Mouse (Mus musculus): Measurements from ENCODE around the gene Sar1a.

The Sar1a gene

DNA sequence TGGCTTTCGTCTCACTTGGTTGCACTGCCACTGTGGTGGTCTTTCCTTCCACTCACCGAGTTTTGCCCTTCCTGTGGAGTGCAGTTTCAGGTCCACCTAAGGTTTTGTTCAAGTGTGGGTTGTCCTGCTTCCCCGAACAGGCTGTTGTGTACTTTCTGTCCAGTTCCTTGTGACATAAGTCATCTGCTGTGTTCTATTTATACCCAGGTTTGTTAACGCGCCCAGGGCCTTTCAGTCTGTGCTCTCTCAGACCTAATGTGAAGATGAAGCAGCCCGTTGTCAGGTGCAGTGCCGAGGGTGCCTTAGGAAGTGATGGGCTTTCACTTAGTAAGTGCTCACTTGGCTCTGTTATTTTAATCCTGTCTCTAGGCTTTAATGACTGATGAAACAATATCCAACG lies 9.3 kb downstream of the Sar1a start:
- no peak for DNase-seq

DNA sequence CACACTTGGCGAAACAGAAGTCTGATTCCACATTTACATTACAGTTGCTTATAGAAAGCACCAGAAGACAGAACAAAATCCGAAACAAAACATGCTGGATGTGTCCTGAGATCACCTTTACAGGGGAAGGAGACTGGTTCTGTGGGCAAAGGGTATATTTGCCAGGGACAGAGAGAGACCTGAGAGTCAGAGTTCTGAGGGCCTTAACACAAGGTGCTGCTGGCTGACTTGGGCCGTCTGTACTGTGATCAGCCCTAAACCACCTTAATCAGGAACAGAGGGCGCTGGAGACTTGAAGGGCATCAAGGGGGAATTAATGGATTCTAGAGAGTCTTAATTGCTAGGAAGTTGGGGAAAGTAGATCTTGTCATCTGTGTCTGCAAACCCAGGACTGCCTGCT lies 13.5 kb downstream of the Sar1a start:
- no peak for DNase-seq

DNA sequence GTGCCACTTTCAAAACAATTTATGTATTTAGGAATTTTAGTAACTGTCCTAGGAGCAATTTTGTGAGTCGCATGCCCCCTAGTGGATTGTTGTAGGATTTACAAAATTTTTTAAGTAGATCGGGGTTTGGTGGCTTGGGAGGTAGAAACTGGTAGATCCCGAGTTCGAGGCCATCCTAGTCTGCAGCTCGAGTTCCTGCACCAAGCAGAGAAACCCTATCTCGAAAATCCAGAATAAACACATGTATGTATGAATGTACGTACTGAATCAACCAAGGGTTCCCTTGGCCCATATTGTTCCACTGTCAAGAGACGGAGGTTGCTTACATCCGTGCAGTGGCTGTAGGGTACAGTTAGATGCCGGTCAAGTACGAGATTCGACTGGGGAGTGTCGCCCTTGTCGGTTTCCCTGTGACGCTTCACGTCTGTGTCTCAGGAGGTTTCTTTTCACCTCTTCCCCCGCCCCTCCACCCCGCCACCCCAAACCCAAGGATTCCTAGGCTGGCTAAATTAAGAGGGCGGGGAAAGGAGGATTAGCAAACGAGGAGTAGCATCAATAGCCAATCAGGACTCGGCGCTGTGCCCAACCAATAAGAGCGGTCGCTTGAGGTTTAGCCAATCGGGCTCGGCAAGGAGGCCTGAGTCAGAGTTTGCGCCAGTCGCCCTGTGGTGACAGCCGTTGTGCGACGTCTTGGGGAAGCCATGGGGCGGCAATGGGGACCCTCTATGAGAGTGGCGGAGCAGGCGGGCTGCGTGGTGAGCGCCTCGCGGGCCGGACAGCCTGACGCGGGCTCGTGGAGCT lies 15.0 kb downstream of the Sar1a start, which contains the start of gene Tysnd1:
Gene Tysnd1, plus strand, starts transcription at position 645 of the 801 bp plus-strand sequence.
- peak; percentile 94 for DNase-seq

DNA sequence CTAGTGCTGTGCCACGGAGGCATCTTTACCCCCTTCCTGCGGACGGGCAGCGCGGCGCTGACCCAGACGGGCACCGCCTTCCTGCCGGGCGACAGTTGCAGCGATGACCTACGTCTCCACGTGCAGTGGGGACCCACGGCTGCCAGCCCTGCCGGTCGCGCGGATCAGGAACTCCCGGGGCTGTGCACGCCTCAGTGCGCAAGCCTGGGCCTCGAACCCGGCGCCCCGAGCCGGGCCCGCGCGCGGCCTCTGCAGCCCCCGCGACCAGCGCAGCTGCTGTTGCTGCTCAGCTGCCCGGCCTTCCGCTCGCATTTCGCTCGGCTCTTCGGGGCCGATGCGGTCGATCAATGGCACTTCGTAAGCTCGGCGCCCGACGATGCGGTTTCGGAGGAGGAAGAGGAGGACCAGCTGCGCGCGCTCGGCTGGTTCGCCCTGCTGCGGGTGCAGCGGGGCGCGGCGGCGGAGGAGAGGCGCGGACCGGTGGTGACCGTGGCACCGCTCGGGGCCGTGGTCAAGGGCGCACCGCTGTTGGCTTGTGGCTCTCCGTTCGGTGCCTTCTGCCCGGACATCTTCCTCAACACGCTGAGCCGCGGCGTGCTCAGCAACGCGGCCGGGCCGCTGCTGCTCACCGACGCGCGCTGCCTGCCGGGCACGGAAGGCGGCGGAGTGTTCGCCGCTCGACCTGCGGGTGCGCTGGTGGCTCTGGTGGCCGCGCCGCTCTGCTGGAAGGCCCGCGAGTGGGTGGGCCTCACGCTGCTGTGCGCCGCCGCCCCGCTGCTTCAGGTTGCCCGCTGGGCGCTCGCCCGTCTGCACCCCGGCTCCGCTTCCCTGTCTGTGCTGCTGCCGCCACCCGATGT lies 15.8 kb downstream of the Sar1a start:
- DNase-seq = no peak

DNA sequence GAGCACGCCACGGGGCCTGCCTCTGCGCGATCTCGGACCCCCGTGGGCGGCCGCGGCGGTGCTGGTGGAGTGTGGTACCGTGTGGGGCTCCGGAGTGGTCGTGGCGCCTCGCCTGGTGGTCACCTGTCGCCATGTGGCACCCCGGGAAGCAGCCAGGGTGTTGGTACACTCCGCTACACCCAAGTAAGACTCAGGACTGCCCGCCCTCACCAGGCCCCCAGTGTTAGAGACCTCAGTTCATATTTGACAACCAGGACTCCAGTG lies 16.4 kb downstream of the Sar1a start:
- DNase-seq = no peak

DNA sequence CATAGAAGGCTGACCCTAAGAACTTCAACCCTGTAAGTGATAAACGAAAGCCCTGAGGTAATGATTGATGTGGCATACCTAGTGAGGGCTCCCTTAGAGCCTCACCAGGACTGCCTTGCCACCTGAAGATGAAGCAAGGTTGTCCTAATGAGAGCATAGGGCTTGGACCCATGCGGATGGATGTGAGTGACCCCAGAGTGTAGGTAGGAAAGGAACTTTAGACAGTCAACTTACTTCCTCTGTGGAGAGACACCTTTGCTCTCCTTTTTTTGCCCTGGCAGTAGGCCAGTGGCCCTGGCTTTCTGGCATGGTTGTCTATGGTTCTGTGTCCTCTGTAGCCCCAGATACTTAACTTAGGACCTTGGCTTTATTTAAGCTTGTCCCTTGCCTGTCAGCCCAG lies 16.9 kb downstream of the Sar1a start:
- DNase-seq = no peak

DNA sequence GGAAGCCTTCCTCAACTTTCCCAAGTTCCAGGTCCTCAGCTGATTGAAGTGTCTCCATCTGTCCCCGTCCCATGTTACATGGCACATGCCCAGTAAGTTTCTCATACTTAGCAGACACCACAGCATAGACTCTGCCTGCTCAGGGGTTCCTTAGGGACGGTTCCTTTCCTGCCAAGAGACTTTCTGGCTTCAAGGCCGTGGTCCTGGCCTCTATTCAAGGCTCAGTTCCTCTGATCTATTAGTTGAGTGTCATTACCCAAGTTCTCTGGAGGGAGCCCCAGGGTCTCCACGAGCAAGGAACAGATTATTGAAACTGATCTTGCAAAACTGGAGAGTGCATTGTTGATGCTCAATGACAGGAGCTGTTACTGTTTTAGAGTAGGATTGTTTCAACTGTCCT lies 24.6 kb downstream of the Sar1a start:
- no peak for DNase-seq

DNA sequence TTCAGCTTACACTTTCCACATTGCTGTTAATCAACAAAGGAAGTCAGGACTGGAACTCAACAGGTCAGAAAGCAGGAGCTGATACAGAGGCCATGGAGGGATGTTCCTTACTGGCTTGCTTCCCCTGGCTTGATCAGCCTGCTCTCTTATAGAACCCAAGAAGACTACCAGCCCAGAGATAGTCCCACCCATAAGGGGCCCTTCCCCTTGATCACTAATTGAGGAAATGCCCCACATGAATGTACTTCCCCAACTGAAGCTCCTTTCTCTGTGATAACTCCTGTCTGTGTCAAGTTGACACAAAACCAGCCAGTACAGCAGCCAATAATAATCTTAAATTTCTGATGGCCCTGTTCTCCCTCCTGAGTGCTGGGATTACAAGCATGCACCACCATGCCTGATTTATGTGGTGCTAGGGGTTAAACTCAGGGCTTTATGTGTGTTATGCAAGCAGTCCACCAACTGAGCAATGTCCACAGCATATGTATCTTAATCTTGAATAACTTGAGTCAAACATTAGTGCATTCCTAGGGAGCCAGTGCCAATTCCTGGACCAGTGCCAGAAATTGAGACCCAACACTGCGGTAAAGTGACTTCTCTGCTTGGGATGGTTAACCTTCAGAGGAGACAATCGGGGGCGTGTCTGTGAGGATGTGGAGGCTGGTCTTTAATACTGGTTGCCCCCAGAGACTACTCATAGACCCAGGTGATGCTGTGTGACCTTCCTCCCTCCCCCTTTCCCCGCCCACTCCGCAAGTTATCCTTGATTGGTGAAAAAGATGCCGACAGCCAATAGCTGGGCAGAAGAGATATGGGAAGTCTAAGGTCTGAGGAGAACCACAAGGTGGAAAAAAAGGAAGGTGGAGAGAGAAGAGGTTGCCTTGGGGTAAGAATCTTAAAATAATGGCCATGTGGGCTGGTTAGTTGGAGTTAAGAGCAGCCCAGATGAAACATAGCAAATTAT lies 26.6 kb downstream of the Sar1a start:
- no peak for DNase-seq

DNA sequence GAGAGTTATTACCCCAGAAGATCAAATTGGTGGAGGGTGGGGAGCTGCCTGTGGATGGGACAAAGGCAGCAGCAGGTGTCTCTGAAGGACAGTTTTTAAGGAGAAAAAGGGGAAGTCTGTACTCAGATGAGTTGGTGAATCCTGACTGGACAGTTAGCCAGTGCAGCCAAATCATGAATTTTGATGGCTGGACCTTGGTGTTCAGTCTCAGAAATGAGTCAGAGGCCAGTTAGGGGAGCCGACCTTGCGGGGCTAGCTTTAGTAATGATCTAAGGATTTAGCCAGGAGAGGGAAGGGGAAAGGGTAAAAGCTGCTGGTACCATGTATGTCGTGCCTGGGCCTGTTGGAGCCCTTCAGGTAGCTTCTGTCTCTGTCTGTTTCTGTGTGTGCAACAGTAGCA lies 33.5 kb downstream of the Sar1a start:
- no peak for DNase-seq

DNA sequence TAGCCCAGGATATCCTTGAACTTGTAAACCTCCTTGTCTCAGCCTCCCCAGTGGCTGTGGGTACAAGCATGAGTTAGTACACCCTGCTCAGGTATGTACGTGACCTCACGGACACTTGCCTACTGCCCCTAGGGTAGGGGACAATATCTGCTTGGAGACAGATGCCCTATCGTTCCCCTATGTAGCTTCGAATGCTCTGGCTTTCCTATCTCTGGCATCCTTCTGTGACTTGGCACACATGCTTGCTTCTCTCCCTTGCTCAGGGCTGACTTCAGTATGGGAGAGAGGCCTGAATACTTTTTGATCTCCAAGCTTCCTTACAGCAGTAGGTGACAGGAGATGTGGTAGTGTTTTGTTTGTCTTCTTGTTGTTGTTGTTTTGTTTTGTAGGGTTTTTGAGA lies 34.0 kb downstream of the Sar1a start:
- DNase-seq = no peak

DNA sequence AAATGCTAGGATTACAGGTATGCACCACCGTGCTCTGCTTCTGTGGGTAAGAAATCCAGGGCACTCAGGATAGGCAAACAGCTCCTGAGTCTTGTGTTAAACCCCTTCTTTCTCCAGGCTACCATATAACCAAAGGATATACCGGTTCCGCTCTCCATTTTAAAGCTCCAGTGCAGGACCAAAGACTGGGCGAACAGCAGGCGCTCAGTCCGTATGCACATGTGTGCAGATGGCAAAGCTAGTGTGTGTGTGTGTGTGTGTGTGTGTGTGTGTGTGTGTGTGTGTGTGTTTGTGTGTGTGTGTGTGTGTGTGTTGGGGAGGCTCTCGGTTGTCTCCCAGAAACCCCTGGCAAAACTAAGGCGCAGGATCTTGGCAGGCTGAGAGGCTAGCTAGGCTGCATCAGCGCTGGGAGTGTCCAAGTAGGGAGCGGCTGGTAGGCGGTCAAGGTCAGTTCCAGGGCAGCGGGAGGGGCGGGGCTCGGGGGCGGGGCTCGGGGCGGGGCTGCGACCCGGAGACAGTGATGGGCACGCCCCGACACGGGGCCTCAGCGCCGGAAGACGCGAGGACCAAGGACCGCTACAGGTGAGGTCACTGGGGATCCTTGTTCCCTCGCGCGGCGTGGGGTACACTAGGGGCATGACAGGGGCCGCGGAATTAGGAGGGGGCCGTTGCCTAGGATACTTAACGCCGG lies 34.8 kb downstream of the Sar1a start, which contains the start of gene Aifm2:
Gene Aifm2, plus strand, starts transcription at position 493 of the 691 bp plus-strand sequence.
- DNase-seq = peak; percentile 30

DNA sequence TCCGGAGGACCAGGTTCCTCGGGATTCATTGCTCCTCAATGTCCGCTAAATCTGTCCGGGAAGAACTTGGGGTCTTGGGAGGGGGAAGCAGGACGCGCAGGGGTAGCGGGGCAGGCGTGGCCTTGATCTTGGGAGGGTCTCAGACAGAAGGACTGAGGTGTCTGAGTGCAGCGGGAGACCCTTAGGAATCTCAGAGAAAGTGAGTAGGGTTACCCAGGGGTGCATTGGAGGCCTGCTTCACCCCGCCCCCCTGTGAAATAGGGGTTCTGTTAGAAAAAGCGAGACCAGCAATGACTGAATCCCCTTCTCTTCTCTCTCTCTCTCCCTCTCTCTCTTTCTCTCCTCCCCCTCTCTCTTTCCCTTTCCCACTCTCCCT lies 35.4 kb downstream of the Sar1a start:
- DNase-seq = no peak

DNA sequence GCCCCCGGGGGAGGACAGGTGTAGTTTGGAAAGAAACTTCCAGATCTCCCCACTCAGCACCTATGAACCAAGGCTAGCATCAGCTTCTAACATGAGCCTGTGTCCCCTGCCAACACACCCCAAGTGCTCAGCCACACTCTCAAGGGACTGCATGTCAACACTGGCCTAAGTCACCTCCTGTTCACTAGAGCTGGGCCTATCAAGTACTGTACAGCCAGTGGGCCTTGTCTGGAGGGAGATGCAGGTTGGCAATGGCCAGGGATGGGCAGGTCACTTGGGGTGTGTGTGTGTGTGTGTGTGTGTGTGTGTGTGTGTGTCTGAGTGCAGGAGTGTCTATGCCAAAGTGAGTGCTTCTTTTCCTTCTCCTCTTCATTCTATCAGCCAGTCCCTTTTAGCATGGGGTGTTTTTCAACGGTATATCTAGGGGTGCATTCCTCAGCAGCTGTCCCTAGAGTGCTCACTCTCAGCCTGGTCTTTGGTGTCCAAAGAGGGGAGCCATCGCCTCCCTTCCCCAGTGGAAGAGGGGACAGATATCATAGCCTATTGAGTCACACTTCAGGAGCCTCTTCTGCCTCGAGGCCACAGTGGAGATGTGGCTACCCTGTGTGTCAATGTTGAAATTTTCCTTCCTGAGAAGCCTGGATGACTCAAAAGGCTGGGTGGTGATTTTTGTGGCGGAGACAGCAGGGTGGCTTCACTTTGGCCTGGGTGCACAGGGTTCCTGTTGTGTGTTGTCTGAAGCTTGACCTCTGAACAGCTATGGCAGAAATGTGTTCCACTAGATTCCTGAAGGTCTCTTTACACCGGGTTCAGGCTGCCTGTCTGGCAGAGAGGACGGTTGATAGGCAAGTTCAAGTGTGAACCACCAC lies 36.1 kb downstream of the Sar1a start:
- DNase-seq = no peak

DNA sequence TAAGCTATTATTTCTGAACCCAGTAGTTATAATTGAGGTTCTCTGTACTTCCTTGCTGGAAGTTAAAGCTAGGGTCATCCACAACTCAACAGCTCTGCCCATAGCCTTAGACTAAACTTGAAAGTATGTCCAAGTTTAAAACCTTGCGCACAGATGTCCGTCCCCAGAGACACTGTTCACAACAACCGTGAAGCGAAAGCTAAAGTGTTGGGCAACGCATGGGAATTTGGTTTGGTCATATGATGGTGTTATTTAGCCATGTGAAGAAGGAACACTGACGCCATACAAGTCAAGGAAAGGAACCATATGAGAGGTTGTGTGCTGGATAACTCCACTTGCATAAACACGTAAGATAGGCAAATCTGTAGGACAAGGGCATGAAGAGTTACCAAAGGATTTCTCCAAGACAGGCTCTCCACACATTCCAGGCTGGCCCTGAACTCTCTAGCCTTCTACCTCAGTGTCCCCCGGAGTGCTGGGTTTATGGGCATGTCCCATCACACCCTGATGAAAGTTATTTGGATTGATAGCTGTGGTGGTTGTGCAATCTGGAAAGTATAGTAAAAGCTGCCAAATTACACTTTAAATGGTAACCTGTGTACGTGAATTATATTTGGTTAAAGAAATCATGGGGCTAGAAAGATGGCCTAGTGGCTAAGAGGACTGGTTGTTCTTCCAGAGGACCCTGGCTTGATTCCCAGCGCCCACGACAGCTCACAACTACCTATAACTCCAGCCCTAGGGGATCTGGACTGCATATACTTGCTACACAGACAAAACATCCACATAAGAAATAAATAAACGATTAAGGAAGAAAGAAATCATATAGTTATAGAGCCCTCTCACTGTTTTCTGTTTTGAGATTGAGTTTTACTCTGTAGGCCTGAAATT lies 37.6 kb downstream of the Sar1a start:
- DNase-seq = no peak

DNA sequence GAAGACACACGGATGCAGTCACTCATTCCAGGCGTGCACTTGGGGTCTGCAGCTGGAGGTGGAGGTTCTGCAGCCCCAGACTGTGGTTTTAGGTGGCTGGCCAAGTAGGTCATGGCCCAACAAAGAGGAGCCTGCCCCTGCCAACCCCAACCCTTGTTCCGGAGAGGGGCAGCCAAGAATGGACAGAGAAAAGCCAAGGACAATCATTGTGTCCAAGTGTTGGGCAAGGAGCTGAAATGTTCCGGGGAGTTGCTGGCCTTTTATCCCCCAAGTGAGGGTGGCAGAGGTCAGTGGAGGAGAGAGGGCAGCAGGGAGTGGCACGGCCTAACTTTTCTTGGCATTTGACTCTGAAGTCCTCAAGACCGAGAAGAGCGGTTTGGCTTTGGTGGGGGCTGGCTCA lies 40.2 kb downstream of the Sar1a start:
- DNase-seq = no peak

DNA sequence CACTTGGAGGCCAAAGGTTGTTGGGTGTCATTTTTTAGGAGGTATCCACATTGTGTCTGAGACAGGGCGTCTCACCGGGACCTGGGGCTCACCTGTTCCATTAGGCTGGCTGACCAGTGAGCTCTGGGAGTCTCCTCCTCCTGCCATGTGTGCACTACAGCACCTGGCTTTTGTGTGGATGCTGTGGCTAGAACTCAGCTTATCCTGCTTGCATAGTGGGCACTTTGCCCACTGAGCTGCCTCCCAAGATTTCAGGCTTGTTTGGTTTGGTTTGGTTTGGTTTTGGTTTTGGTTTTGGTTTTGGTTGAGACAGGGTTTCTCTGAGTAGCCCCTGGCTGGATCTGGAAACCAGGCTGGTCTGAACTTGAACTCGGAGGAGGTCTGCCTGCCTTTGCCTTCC lies 42.1 kb downstream of the Sar1a start:
- no peak for DNase-seq

DNA sequence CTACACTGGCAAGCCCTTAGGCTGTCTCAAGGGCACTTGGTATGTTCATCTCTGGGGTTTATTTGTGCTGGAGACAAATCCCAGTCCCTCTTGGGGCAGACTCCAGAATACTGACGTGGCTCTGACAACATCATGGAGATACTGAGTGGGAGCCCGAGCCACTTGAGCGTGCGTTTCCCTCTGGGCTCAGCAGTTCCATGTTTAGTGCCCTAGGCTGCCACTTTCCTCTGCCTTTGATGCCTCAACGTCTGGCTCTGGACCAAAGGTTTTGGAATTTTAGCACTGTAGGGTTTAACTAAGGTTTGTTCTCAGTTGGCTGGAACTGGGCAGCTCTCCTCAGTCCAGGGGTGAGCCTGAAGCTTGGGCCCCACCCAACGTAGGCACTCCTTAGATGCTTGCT lies 43.2 kb downstream of the Sar1a start:
- no peak for DNase-seq

DNA sequence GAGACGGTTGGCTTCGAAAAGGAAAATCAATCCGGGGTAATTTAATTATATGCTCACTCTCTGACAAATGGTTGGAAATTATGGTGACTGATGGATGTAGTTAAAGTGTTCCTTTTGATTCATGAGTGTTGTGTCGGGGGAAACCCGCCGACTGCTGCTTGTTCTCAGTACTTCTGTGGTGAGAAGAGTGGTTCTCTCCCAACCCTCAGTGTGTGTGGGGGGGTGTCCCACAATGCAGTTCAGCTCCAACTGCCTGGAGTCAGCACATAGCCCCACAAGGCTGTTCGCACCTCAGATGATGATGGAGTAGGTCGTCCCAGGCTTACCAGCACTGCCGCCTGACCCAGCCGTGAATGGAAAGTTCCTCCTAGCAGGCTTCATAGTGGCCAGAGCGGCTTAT lies 49.1 kb downstream of the Sar1a start:
- no peak for DNase-seq

DNA sequence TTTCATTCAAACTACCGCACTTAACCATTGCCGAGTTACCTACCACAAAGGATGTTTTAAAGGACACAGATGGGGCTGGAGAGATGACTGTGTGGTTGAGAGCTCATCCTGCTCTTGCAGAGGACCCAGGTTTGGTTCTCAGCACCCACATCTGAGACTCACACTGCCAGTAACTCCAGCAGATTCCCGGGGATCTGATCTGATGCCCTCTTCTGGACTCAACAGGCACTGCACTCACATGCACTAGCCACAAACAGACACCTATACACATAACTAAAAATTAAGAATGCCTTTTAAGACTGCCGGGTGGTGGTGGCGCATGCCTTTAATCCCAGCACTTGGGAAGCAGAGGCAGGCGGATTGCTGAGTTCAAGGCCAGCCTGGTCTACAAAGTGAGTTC lies 50.1 kb downstream of the Sar1a start:
- no peak for DNase-seq

DNA sequence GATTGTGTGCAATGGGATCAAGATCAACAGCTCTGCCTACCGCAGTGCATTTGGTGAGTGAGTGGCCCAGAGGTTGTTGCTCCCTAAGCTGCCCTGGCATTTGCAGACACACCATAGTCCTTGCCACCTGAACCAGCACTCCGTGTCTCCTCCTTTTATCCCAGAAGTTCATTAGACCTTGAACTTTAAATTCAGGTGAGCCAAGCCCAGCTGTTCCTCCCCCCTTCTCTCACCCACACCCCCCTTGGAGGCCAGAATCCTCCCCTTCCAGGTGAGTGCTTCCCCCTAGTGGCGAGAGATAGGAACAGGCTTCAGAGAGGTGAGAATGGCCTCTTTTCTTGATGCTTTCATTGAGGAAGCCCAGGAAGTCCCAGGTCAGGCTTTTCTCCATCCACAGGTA lies 54.3 kb downstream of the Sar1a start:
- DNase-seq = no peak

DNA sequence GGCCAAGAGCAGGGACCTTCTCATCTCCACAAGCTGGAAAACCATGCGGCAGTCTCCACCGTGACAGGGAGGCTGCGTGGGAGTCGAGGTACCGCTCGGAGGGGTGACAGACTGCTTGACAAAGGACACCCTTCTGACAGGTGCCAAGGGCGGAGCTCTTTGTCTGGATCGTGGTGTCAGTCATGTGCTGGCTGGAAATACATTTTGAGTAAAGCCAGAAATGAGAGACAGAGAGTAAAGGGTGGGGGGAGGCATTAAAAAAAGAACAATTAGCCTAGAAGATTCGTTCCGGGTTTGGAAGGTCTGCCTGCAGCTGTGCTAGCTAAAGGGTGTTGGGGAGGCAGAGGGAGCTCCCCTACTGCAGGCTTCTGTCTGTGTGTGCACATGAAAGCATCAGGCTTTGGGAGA lies 56.6 kb downstream of the Sar1a start:
- no peak for DNase-seq
